Comparison of ENCODE assay signal across 1 mouse cellular context in genomic region chr8:72584390-72584789, GRCm38 (mm10).
TF ChIP-seq lines count a peak whose summit lies in the region.

No protein-coding gene starts in this region.

TF ChIP-seq in CH12.LX, 34 proteins besides CTCF, POLR2A, EP300 and RAD21 (continued from another document):
- TF ChIP-seq ZMIZ1 (IDR thresholded peaks at IDR 0.05; ENCODE audit: low read depth, low read length) (no peak), RCOR1 (conservative IDR thresholded peaks at IDR 0.05; ENCODE audit: low read depth, low read length) (no peak)
